Mouse (Mus musculus) heart, adult 2 months (tissue): ENCODE data around the gene Tmem74b.

Source experiments
- CTCF ChIP-seq: fragments of 200-600 bp; IDR thresholded peaks from 2 replicates; pipeline ENCODE4 v1.8.1; 2022; ENCODE audit warnings: antibody characterized with exemption, mild to moderate bottlenecking, moderate library complexity
- POLR2A ChIP-seq: fragments of 200-500 bp; IDR thresholded peaks from 2 replicates; pipeline ENCODE4 v1.6.1; 2011; ENCODE audit warnings: mild to moderate bottlenecking, low read depth, low read length, control low read depth; ENCODE audit not compliant: insufficient read depth

DNA sequence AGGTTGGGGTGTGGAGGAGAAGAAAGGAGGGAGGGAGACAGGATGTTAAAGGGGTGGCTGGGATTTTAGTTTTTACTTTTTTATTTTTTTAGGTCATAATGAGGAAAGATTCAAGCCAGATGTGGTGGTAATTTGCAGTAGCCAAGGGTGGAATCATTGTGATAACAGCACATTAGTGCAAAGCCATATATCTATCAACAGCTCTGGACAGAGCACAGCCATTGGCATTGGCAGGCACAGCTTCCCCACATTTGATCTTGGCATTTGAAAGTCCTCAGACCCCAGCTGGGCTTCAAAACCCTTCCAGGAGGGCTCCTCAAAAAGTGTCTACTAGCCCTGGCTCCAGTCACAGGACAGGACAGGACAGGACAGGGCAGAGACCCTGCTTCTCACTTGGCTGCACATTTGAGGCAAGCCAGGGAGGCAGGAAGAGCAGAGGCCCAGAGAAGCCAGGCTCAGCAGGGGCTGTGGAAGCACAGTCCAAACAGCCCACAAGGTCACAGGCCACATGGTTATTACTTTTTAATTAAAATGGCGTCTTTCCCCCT, 57.1 kb downstream of the Tmem74b start:
- TF ChIP-seq POLR2A (no peak), CTCF (no peak)
